8 mouse cellular contexts compared by ENCODE assay signal in genomic region chr1:88094941-88095492, GRCm38 (mm10). TPM values are rescaled to one million over a fixed set of nuclear protein-coding genes. Genes with fewer than 3 reads are reported as not detected.
DNase-seq lines count a peak whose midpoint lies in the region; ATAC-seq and TF ChIP-seq lines count a peak whose summit lies in the region.

TSS of gene Ugt1a7c (plus strand) at chr1:88095062.

- H3K4me3 ChIP-seq in gastrocnemius, adult 2 months, result peak within 1 kb of the TSS; percentile 42
- peak within 1 kb of the TSS; percentile 24 for H3K4me3 ChIP-seq in limb, embryonic 13.5 days
- H3K4me3 ChIP-seq in neural tube, embryonic 15.5 days (replicated peaks), result no peak within 1 kb of the TSS

- intact Hi-C loops in gastrocnemius, adult 2 months (cut with DNase I), result no loop called here
- intact Hi-C loops in heart, postnatal 14 days (cut with DNase I), result no loop called here

- no peaks in the 10 kb centered on the region for H3K9me3 ChIP-seq in limb, embryonic 13.5 days
- H3K9me3 ChIP-seq in neural tube, embryonic 15.5 days (replicated peaks), result no peaks in the 10 kb centered on the region

- ATAC-seq in limb, embryonic 13.5 days (ENCODE audit: low FRiP score, low read depth), result peak; percentile 73
- ATAC-seq in neural tube, embryonic 15.5 days (ENCODE audit: low FRiP score), result no peak

- DNase-seq in gastrocnemius, adult 2 months, result peak; percentile 33
- DNase-seq in gastrocnemius, adult 18-20 months (ENCODE audit: low spot score), result no peak
- DNase-seq in adipocyte (ENCODE audit: low spot score) (peak; percentile 45), MN1 (ENCODE audit: low spot score) (no peak)
- DNase-seq in heart, postnatal 14 days, result peak; percentile 29 to 34
- no peak for DNase-seq in left cerebral cortex, adult 11 months (ENCODE audit: low spot score)

- WGBS in limb, embryonic 13.5 days, result 10% methylated on average over 10 of the region's 10 CpGs
- 60% methylated on average over 10 of the region's 10 CpGs for WGBS in neural tube, embryonic 15.5 days

- H3K9ac ChIP-seq in limb, embryonic 13.5 days, result peak within 1 kb of the TSS; percentile 55
- no peak within 1 kb of the TSS for H3K9ac ChIP-seq in neural tube, embryonic 15.5 days (replicated peaks)

- H3K4me2 ChIP-seq in limb, embryonic 13.5 days (replicated peaks), result peak within 1 kb of the TSS; percentile 49
- H3K4me2 ChIP-seq in neural tube, embryonic 15.5 days, result no peak within 1 kb of the TSS

- peaks cover 14% of the 10 kb centered on the region for H3K4me1 ChIP-seq in limb, embryonic 13.5 days
- peaks cover 3% of the 10 kb centered on the region; the same call in 1 of the 2 replicates for H3K4me1 ChIP-seq in neural tube, embryonic 15.5 days

- no peak for TF ChIP-seq CTCF in gastrocnemius, adult 2 months (IDR thresholded peaks at IDR 0.05)

- H3K36me3 ChIP-seq in limb, embryonic 13.5 days, result no peaks in the 10 kb centered on the region
- H3K36me3 ChIP-seq in neural tube, embryonic 15.5 days, result no peaks in the 10 kb centered on the region

- no peak within 1 kb of the TSS for H3K27ac ChIP-seq in gastrocnemius, adult 2 months
- peak within 1 kb of the TSS; percentile 77 for H3K27ac ChIP-seq in limb, embryonic 13.5 days
- 0 out of 2 replicates have a peak within 1 kb of the TSS, but pooled peaks have one; percentile 33 for H3K27ac ChIP-seq in neural tube, embryonic 15.5 days (replicated peaks)

- no peaks in the 10 kb centered on the region for H3K27me3 ChIP-seq in limb, embryonic 13.5 days
- H3K27me3 ChIP-seq in neural tube, embryonic 15.5 days (replicated peaks), result no peaks in the 10 kb centered on the region

RNA-seq across cellular contexts. Expression of gene Ugt1a7c, which starts in this region (rescaled TPM):
- total RNA-seq in gastrocnemius, adult 2 months (2021), result under 1 TPM in 1 of 2 experiments, not detected in 1; 0.59 TPM
- under 1 TPM; 0.31 to 0.37 TPM for total RNA-seq in gastrocnemius, adult 18-20 months (2021)
- 1 to 10 TPM; 2.2 TPM for total RNA-seq in heart, postnatal 14 days (2021)
- polyA plus RNA-seq in limb, embryonic 13.5 days (2015; fragmentation: Nextera tagmentation; extraction: Ambion mirVana), result 1.4 and 1.9 TPM in 2 replicates
- 1.5 and 3.7 TPM in 2 replicates for polyA plus RNA-seq in neural tube, embryonic 15.5 days (2015; fragmentation: Nextera tagmentation; extraction: Ambion mirVana)

Comparison
In these comparisons a context has a peak if more than half of its experiments do, and no peak if none do; other contexts are left out.
1. Peak in DNase-seq and H3K4me3 ChIP-seq in gastrocnemius, adult 2 months; RNA of the gene not detected or under 1 TPM.
2. DNase-seq: peak in adipocyte (single experiment) and heart, postnatal 14 days (2 of 2); none in gastrocnemius, adult 18-20 months (single experiment), MN1 (single experiment) and left cerebral cortex, adult 11 months (single experiment).